Mouse (Mus musculus): ENCODE data around the gene Gstk1.

The Gstk1 gene

GRCm38 (mm10) chr6:42245711-42246353 is at the start of gene Gstk1:
TSS of gene Gstk1 (plus strand) at chr6:42245935.
- DNase-seq (ENCODE audit: low spot score), result peak; percentile 45

GRCm38 (mm10) chr6:42197710-42198109 is 48.0 kb upstream of the Gstk1 start:
- DNase-seq (ENCODE audit: low spot score), result no peak

DNA sequence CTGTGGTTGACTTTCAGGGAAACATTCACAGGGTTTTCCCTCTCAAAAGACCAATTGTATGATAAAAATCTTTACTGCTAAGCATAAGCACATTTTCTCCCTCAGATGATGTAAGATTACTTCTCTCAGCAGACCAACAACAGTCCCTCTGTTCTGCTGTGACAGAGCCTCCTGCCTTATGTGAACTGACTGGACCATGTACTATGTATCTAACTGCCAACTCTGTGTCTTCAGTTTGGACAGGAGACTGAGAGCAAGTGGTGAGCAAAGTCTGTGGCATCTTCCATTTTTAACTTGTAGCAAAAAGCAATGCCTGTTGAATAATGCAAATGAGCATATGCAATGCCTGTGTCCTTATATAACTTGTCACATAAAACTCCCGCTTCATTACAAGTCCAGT is 46.2 kb upstream of the Gstk1 start:
- DNase-seq (ENCODE audit: low spot score), result no peak

DNA sequence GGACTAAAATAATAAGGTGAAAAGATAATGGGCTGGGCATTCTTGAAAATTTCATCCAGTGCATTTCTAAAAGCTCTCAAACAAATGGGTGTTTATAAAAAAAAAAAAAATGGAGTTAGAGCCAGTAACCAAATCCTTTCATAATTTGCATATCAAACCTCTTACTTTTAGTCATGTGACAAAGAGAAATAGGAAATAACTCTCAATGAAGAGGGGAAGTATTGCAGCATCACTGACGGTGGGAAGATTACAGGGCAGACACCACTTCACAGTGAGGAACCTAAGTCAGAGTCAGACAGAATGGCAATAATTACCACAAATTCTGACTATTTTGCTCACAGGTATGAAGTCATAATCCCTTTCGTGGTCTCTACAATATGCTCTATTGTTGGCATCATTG is 30.7 kb upstream of the Gstk1 start, which contains the start of gene Tas2r144:
Tas2r144 (plus strand) TSS at position 301 of the 400 bp plus-strand sequence.
- no peak for DNase-seq (ENCODE audit: low spot score)

- no peak for DNase-seq (ENCODE audit: low spot score)
Observed at GRCm38 (mm10) chr6:42222286-42222685, 23.4 kb upstream of the Gstk1 start.

- DNase-seq (ENCODE audit: low spot score), result no peak
Observed at GRCm38 (mm10) chr6:42225046-42225445, 20.7 kb upstream of the Gstk1 start.

- no peak for DNase-seq (ENCODE audit: low spot score)
Observed at GRCm38 (mm10) chr6:42227240-42228101, 18.3 kb upstream of the Gstk1 start.

- no peak for DNase-seq (ENCODE audit: low spot score)
Observed at GRCm38 (mm10) chr6:42229610-42230009, 16.1 kb upstream of the Gstk1 start.

DNA sequence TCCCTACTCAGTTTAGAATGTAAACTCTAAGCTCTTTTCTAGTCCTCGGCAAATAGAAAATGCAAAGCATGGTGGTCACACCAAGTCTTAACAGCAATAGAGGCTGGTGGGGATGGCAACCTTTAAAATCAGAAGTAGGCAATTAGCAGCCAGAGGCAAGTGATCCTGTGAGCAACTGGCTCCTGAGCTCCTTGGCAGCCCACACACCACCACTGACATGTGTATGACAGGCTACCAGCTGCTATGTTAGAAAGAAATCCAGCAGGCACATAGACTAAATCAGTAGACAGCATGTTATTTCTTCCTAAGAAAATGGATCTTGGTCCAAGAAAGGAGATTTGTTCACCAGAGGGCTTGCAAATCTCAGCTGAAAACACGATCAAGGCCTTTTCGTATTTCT is 14.5 kb upstream of the Gstk1 start:
- DNase-seq (ENCODE audit: low spot score), result no peak

DNA sequence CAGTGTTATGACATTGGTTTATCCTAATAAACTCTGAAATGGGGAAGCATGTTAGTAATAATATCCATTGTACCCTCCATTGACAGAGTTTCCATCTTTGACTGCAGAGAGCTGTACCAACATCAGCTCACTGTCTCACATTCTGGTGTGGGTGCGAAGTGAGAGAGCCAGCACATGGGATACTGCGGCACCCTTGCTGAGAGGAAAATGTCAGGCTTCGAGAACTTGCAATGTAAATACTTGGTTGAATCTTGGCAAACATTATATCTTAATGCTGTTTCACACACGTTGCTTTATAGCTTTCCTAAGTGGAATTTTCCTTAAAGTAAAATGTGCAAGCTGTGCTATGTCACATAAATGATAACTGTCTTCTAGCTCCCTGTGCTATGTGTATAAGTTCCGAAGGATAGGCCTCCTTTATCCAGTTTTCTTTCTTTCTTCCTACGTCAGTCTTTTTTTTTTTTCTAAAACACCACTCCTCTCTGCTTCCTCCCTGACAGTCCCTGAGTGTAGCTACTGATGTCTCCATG is 8.4 kb upstream of the Gstk1 start:
- no peak for DNase-seq (ENCODE audit: low spot score)

DNA sequence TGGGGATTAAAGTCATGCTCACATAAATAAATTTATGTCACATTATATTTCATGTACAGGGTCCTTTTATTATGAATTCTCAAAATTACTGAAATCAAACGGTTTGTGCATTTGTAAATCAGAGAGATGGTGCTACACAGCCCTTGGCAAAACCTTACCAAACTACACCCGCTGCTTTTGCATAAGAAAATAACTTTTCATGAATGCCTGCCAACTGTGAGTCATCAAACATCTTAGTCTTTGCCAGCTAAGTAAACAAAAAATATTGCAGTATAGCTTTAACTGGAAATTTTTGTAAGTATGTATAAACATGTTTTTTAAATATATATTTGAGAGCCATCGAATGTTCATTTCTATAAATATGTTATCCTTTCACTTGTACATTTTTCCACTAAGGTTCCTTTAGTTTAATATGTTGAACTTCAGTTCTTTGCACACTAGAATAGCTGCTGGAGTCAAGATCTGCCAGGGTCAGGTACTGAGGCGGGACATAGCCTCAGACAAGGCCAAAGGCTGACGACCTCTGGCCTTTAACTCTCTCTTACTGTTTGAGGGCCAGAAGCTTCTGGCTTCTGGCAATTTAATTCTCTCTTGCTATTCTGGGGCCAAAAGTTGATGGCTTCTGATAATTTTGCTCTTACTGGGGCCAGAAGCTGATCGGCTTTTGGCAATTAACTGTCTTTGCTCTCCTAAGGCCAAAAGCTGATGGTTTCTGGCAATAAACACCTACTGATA is 4.3 kb upstream of the Gstk1 start:
- no peak for DNase-seq (ENCODE audit: low spot score)

GRCm38 (mm10) chr6:42247173-42247572 is 1.4 kb downstream of the Gstk1 start:
- no peak for DNase-seq (ENCODE audit: low spot score)

DNA sequence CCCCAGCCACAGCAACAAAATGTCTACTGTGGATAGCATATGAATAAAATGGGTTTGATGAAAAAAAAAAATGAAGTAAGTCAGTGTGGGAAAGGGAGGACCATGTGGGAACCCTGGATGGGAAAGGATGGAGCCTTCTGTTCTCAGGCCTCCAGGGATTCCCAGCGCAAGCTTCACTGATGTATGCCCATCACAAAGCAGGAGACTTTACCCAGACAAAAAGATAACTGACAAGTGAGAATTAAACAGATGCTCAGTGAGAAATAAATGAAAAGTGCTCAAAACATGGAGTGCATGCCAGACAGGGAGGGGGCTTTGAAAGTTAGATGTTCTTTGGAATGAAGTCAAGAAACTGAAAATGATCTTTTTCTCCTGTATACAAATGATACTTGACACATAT is 2.2 kb downstream of the Gstk1 start:
- no peak for DNase-seq (ENCODE audit: low spot score)

DNA sequence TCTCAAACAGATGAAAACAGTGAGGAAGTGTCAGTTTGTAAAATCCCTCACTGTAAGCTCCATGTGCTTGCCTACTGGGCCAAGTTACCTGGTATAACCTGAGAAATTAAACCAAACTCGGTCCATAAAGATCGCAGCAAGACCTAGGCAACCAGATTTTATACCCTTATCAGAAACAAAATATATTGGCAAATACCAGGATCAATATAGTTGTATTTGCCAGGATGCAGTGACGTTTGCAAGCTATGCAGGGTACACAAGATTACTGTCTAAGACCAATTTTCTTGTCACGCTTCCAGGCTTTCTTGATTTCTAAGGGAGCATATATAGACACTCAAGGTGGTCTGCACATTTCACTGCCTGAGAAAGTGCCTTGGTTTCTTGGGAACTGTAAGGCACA is 6.1 kb downstream of the Gstk1 start:
- no peak for DNase-seq (ENCODE audit: low spot score)

GRCm38 (mm10) chr6:42253103-42253502 is 7.4 kb downstream of the Gstk1 start:
- no peak for DNase-seq (ENCODE audit: low spot score)

DNA sequence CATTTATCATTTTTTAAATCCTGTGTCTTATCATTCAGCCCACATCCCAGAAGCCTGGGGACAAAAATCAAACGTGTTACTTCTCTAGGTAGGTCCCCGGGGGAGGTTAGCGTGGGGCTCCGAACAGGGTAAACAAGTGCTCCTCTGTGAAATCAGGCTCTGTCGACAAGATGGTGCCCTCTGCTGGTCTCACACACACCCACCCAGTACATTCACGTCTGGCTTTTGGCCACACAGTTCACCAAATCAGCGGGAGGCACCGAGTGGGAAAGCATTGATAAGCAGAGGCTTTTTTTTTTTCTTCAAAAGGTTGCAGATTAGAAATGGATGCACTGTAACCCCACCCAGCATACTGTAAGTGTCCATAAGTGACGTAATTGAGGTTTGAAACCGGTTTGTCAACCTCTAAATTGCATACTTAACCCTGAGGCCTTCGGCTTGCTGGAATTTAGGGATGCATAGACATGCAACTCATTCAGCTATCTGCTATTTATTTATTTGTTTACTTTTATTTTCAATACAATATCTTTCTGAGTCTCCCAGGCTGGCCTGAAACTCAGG is 11.6 kb downstream of the Gstk1 start:
- DNase-seq (ENCODE audit: low spot score), result no peak

- no peak for DNase-seq (ENCODE audit: low spot score)
Observed at GRCm38 (mm10) chr6:42260430-42260829, 14.7 kb downstream of the Gstk1 start.

DNA sequence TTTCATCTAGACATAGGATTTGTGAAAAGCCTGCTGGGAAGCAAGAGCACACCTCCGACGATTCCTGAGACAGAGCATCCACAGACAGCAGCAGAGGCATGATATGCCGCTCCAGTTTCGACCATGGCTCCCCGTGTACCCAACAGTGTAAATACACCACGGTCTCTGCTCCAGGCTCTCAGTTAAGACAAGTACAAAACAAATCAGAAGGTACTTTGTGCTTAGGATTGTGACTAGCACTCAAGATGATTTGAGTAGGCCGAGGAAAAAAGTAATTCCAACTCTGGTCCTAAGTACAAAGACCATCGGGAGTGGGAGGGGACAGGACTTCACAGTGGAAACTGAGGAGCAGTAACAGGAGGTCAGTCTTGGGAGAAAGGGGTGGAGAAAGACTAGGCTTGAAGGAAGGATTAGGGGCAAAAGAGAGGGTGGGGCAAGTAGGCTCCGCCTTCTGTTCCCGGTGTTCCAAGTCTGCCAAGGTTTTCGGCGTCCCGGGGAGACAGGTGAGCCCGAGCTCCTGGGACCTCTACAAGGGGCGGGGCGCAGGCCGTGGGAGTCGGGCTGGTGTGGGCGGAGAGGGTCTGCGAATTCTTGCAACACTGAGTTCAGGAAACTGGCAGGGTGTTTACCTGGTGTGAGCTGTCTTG is 15.9 kb downstream of the Gstk1 start, which contains the start of gene Tmem139:
Tmem139 (plus strand) TSS at position 447 of the 647 bp plus-strand sequence.
- no peak for DNase-seq (ENCODE audit: low spot score)

DNA sequence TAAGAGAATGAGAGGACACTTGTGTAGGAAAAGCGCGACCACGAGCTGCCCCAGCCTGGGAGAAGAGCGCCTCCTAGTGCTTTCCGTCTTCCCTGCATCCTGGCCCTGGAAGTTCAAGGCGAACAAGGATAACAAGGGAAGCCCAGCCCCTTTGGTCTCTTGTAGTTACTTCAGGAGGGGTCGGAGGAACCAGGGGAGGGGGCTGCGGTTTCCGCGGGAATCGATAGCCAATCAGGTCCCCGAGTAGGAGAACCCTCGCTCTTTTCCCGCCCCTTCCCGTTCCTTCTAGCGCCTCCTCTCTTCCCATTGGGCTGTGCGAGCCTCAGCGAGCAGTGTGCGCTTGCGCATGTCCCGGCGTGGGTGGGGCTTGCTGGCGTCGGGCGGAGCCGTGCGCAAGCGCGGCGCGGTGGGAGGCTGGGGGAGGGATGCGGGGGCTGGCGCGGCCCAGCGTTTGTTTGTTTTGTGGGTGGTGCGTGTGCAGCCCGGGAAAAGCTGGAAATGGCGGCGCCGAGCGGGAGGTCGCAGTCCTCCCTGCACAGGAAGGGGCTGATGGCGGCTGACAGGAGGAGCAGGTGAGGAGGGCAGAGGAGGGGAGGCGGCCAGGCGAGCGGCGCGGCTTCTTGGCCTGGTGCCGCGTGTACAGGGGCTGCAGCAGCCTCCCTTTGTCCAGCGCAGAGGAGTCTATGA is 19.0 kb downstream of the Gstk1 start, which contains the start of gene Casp2:
Casp2 (plus strand) TSS at position 360 of the 687 bp plus-strand sequence.
- peak; percentile 92 for DNase-seq (ENCODE audit: low spot score)

DNA sequence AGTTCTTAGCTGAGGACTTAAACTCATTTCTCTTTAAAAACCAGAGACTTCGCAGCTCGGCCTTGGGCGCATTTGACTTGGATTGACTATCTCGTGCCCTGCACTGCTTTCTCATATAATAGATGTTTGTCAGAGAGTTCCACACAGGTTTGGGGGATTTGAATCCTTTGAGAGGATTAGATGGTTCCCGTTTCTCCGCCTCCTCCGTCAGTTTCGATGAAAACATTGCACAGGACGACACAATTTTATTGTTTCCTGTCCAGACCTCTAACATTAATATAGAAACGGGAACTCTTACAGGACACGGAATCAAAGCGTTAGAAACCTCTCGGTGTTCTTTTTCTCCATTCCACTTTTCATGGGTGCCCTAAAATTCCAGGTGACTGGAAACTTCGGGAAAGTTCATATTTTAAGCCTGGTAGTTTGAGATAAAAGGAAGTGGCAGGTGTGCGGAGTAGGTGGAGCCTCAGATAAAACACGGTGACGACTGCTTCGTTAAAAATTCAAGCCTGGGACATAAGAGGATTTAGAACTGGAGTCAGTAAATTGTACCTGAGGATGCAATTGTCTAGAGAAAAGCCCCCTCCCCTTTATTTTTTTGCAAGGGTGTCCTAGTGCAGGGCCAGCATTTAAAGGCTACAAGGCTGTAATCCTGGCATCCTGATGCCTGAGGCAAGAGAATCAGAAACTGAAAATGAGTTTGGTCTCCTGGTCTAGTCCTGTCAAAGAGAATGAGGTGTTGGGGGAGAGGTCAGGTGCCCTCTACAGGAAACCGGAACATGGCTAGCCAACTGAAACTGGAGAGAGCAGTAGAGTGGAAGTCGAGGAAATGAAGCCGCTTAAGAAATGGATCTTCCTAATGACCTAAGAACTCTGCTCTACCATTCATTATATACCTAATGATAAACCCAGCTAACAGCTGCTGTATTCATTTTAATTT is 19.9 kb downstream of the Gstk1 start:
- no peak for DNase-seq (ENCODE audit: low spot score)
